Mouse (Mus musculus) myocyte (in vitro differentiated cells): ENCODE measurements around the gene Pou2af1.
A peak's percentile ranks its signal among the peaks of the same experiment; 100 is the strongest.

Experiments
- CEBPB ChIP-seq: IDR thresholded peaks from 2 replicates; pipeline ENCODE4 v1.6.1; 2011; ENCODE audit warnings: mild to moderate bottlenecking, moderate library complexity; ENCODE audit not compliant: poor library complexity, insufficient read depth, severe bottlenecking
- MAX ChIP-seq: IDR thresholded peaks from one replicate; pipeline ENCODE4 v1.6.1; 2011; ENCODE audit warnings: low read depth, mild to moderate bottlenecking, control low read depth
- MYOG ChIP-seq, 3 experiments: IDR thresholded peaks; one replicate each; pipeline ENCODE4 v1.6.1; 2011; ENCODE audit warnings: control low read depth in 2 of 3, low read depth in 2 of 3, mild to moderate bottlenecking in 2 of 3; ENCODE audit not compliant: insufficient read length in 2 of 3, control insufficient read depth in 1 of 3, insufficient read depth in 1 of 3
- POLR2A ChIP-seq: IDR thresholded peaks from one replicate; pipeline ENCODE4 v1.6.1; 2011; ENCODE audit warnings: low read depth, mild to moderate bottlenecking, control low read depth, moderate library complexity; ENCODE audit not compliant: insufficient read length
- SRF ChIP-seq: IDR thresholded peaks from one replicate; pipeline ENCODE4 v1.6.1; 2011; ENCODE audit warnings: low read depth; ENCODE audit not compliant: control insufficient read depth, insufficient read length
- USF1 ChIP-seq: IDR thresholded peaks from one replicate; pipeline ENCODE4 v1.6.1; 2011; ENCODE audit warnings: low read depth, mild to moderate bottlenecking, control low read depth, moderate library complexity

- TF ChIP-seq POLR2A (no peak), MYOG (IDR thresholded peaks at IDR 0.05; ENCODE audit: control insufficient read depth in 1 of 3, insufficient read depth in 1 of 3, insufficient read length in 2 of 3, low read depth in 2 of 3) (peak in 1 of 3 experiments; percentile 72), USF1 (no peak), MAX (no peak), CEBPB (no peak), SRF (no peak)
Observed at GRCm38 (mm10) chr9:51167954-51168353, 45.6 kb upstream of the Pou2af1 start.
